9 mouse cellular contexts compared by ENCODE assay signal in genomic region chr6:129256018-129256417, GRCm38 (mm10). TPM values are rescaled to one million over a fixed set of nuclear protein-coding genes. Genes with fewer than 3 reads are reported as not detected.
A peak's percentile ranks its signal among the peaks of the same experiment; 100 is the strongest.
DNase-seq lines count a peak whose midpoint lies in the region; ATAC-seq and TF ChIP-seq lines count a peak whose summit lies in the region.
"Had no signal": no experiment of that assay in that cellular context is flagged by ENCODE, and none has a peak within 500 bp of the region (broad histone marks: within the 10 kb centered on the region; RNA-seq: fewer than 3 reads in every experiment).

No protein-coding gene starts in this region.

- H3K9me3 ChIP-seq in midbrain, embryonic 10.5 days (replicated peaks), result no peaks in the 10 kb centered on the region
- H3K9me3 ChIP-seq in midbrain, embryonic 13.5 days, result no peaks in the 10 kb centered on the region

- no peaks in the 10 kb centered on the region for H3K36me3 ChIP-seq in midbrain, embryonic 10.5 days
- no peaks in the 10 kb centered on the region for H3K36me3 ChIP-seq in midbrain, embryonic 13.5 days
- no peaks in the 10 kb centered on the region for H3K36me3 ChIP-seq in small intestine, adult 2 months (ENCODE audit: control insufficient read depth, insufficient read depth, low read length)

- WGBS in midbrain, embryonic 10.5 days, result 61% methylated on average over 7 of the region's 7 CpGs
- WGBS in midbrain, embryonic 13.5 days, result 59% methylated on average over 7 of the region's 7 CpGs
- 48% methylated on average over 7 of the region's 7 CpGs for WGBS in small intestine, adult 2 months

- no peak for ATAC-seq in midbrain, embryonic 13.5 days
- peak; percentile 67 for ATAC-seq in granulocyte monocyte progenitor cell, adult 5-6 weeks (replicated peaks; ENCODE audit: poor library complexity, severe bottlenecking)

- no peaks in the 10 kb centered on the region for H3K27me3 ChIP-seq in midbrain, embryonic 10.5 days (ENCODE audit: low read depth, poor library complexity, severe bottlenecking)
- H3K27me3 ChIP-seq in midbrain, embryonic 13.5 days, result no peaks in the 10 kb centered on the region
- no peaks in the 10 kb centered on the region for H3K27me3 ChIP-seq in small intestine, adult 2 months (ENCODE audit: control insufficient read depth, insufficient read depth, low read length)

- H3K27ac ChIP-seq in midbrain, embryonic 10.5 days (replicated peaks), result no peak overlapping the region
- H3K27ac ChIP-seq in midbrain, embryonic 13.5 days, result no peak overlapping the region
- no peak overlapping the region for H3K27ac ChIP-seq in small intestine, adult 2 months (ENCODE audit: insufficient read depth, low read depth, low read length)

- no peak overlapping the region for H3K9ac ChIP-seq in midbrain, embryonic 13.5 days (replicated peaks)

- DNase-seq in gastrocnemius, adult 18-20 months (ENCODE audit: low spot score), result peak; percentile 26
- DNase-seq in gastrocnemius, postnatal 25 days, result no peak
- peak; percentile 17 for DNase-seq in midbrain, embryonic 10.5 days (ENCODE audit: low spot score)
- DNase-seq in frontal cortex, postnatal 14 days (ENCODE audit: low spot score in 2 of 2), result no peak
- no peak for DNase-seq in cerebellum, postnatal 25 days

- peak; percentile 52; the same call in 1 of the 2 replicates for TF ChIP-seq CTCF in small intestine, adult 2 months (IDR thresholded peaks at IDR 0.05; ENCODE audit: extremely low read depth, insufficient read length, insufficient replicate concordance, low read depth, low read length)

- H3K4me3 ChIP-seq in midbrain, embryonic 10.5 days, result no peak overlapping the region
- H3K4me3 ChIP-seq in midbrain, embryonic 13.5 days (replicated peaks), result no peak overlapping the region
- H3K4me3 ChIP-seq in small intestine, adult 2 months (ENCODE audit: low read depth, low read length), result no peak overlapping the region

- H3K4me1 ChIP-seq in midbrain, embryonic 10.5 days, result no peaks in the 10 kb centered on the region
- no peaks in the 10 kb centered on the region for H3K4me1 ChIP-seq in midbrain, embryonic 13.5 days (replicated peaks)
- peaks cover 3% of the 10 kb centered on the region; the same call in 1 of the 2 replicates for H3K4me1 ChIP-seq in small intestine, adult 2 months (ENCODE audit: control insufficient read depth, insufficient read depth, insufficient read length, low read length)

- H3K4me2 ChIP-seq in midbrain, embryonic 13.5 days (replicated peaks), result no peak overlapping the region

- no peak for TF ChIP-seq POLR2A in small intestine, adult 2 months (IDR thresholded peaks at IDR 0.05; ENCODE audit: low read depth, low read length)

RNA-seq across cellular contexts. Expression of gene Cd69, which starts 19.2 kb away (rescaled TPM):
- total RNA-seq in gastrocnemius, adult 18-20 months (2021), result under 1 TPM in 1 of 2 experiments, not detected in 1; 0.12 TPM
- total RNA-seq in gastrocnemius, postnatal 25 days (2021), result under 1 TPM in 1 of 2 experiments, not detected in 1; 0.19 TPM
- 0.10 and 0.17 TPM in 2 replicates for polyA plus RNA-seq in midbrain, embryonic 10.5 days (2016; fragmentation: Nextera tagmentation; extraction: Ambion mirVana)
- polyA plus RNA-seq in midbrain, embryonic 13.5 days (2015; fragmentation: Nextera tagmentation; extraction: Ambion mirVana), result not detected in 2 replicates
- total RNA-seq in granulocyte monocyte progenitor cell, adult 5-6 weeks (2014; fragmentation: Nextera tagmentation), result 60.9 and 69.3 TPM in 2 replicates
- 163 and 224 TPM in 2 replicates for total RNA-seq in granulocyte monocyte progenitor cell, adult 5-6 weeks (2017)
- polyA plus RNA-seq in small intestine, adult 2 months (2012; rRNA removed), result 0.25 TPM in 1 of 2 replicates, not detected in the other
- total RNA-seq: layer of hippocampus, adult 18-20 months had no signal

Comparison
In these comparisons a context has a peak if more than half of its experiments do, and no peak if none do; other contexts are left out.
1. DNase-seq: peak in gastrocnemius, adult 18-20 months (single experiment) and midbrain, embryonic 10.5 days (single experiment); none in gastrocnemius, postnatal 25 days (single experiment), frontal cortex, postnatal 14 days (0 of 2) and cerebellum, postnatal 25 days (0 of 2).
2. RNA of gene Cd69, which starts 19.2 kb away (total RNA-seq): 60.9 to 224 TPM in granulocyte monocyte progenitor cell, adult 5-6 weeks; 0.19 TPM in gastrocnemius, postnatal 25 days and 0.12 TPM in gastrocnemius, adult 18-20 months; every median in the first group is over 10 times any median in the second.